Mouse (Mus musculus) forebrain, embryonic 13.5 days (tissue): ENCODE measurements around the gene Pex10. TPM values are rescaled to one million over a fixed set of nuclear protein-coding genes. Genes with fewer than 3 reads are reported as not detected.
A peak's percentile ranks its signal among the peaks of the same experiment; 100 is the strongest.

Experiments
- ATAC-seq: fragments of 200-750 bp; cut with Nextera tagmentation; 2 replicates; pipeline ENCODE4 v1.8.0; 2017
- H3K27ac ChIP-seq: fragments of 300-500 bp; sonication (generic); 2 replicates; pipeline ENCODE4 v1.5.1; 2015; ENCODE audit warnings: inconsistent platforms, mild to moderate bottlenecking, moderate library complexity
- H3K27me3 ChIP-seq: fragments of 300-500 bp; sonication (generic); 2 replicates; pipeline ENCODE4 v1.6.1; 2015; ENCODE audit warnings: mild to moderate bottlenecking, inconsistent platforms
- H3K36me3 ChIP-seq: fragments of 300-500 bp; sonication (generic); 2 replicates; pipeline ENCODE4 v1.6.1; 2015; ENCODE audit warnings: mild to moderate bottlenecking, inconsistent platforms; ENCODE audit not compliant: poor library complexity, severe bottlenecking
- H3K4me1 ChIP-seq: fragments of 300-500 bp; sonication (generic); 2 replicates; pipeline ENCODE4 v1.6.1; 2015; ENCODE audit warnings: inconsistent platforms
- H3K4me2 ChIP-seq: fragments of 300-500 bp; sonication (generic); 2 replicates; pipeline ENCODE4 v1.6.1; 2015; ENCODE audit warnings: inconsistent platforms, mild to moderate bottlenecking, moderate library complexity
- H3K4me3 ChIP-seq: fragments of 300-500 bp; sonication (generic); 2 replicates; pipeline ENCODE4 v1.5.1; 2015; ENCODE audit warnings: mild to moderate bottlenecking, inconsistent platforms
- H3K9ac ChIP-seq: fragments of 300-500 bp; sonication (generic); 2 replicates; pipeline ENCODE4 v1.6.1; 2015; ENCODE audit warnings: mild to moderate bottlenecking, inconsistent platforms
- H3K9me3 ChIP-seq: fragments of 300-500 bp; sonication (generic); replicated peaks from 2 replicates; pipeline ENCODE4 v1.6.1; 2016; ENCODE audit warnings: inconsistent platforms
- WGBS: fragments of 180-500 bp; shearing (Covaris S2); methylation state at CpG from one replicate; pipeline ENCODE4 v1.1.7; 2015; 5-methylcytosine and 5-hydroxymethylcytosine counted together
- polyA plus RNA-seq: library from polyadenylated mRNA; unstranded; fragments of >200 nt; fragmentation: Nextera tagmentation; extraction: Ambion mirVana; gene quantifications from 2 replicates; pipeline ENCODE4 v1.2.1, GENCODE M21; 2015

Pex10 gene
- polyA plus RNA-seq, 1 experiment from 2014 or later, result 18.5 TPM

- WGBS, result 92% methylated on average over 7 of the region's 7 CpGs
- Histone ChIP-seq H3K9ac (peak overlapping the region; percentile 38), H3K4me2 (0 out of 2 replicates have a peak overlapping the region, but pooled peaks have one; percentile 94), H3K27ac (no peak overlapping the region), H3K4me3 (no peak overlapping the region), H3K9me3 (no peaks in the 10 kb centered on the region), H3K4me1 (peaks cover 29% of the 10 kb centered on the region), H3K36me3 (peaks cover 34% of the 10 kb centered on the region), H3K27me3 (no peaks in the 10 kb centered on the region)
- no peak for ATAC-seq
Observed at GRCm38 (mm10) chr4:155084351-155084750, 17.5 kb downstream of the Pex10 start.

GRCm38 (mm10) chr4:155085206-155086107 is 18.6 kb downstream of the Pex10 start:
- Histone ChIP-seq H3K36me3 (peaks cover 23% of the 10 kb centered on the region), H3K9ac (peak overlapping the region; percentile 90), H3K4me3 (peak overlapping the region; percentile 89), H3K27ac (peak overlapping the region; percentile 89), H3K4me1 (peaks cover 29% of the 10 kb centered on the region), H3K9me3 (no peaks in the 10 kb centered on the region), H3K27me3 (no peaks in the 10 kb centered on the region), H3K4me2 (peak overlapping the region; percentile 94)
- no peak for ATAC-seq
- WGBS, result 7% methylated on average over 35 of the region's 35 CpGs

GRCm38 (mm10) chr4:155086108-155087024 is 19.6 kb downstream of the Pex10 start, which contains the start of the genes Rer1 and Morn1:
TSS of gene Rer1 (minus strand) at chr4:155086382.
TSS of gene Morn1 (plus strand) at chr4:155086577.
- Histone ChIP-seq H3K36me3 (peaks cover 21% of the 10 kb centered on the region), H3K9me3 (no peaks in the 10 kb centered on the region), H3K4me3 (peak within 1 kb of the TSS; percentile 89), H3K4me1 (peaks cover 29% of the 10 kb centered on the region), H3K4me2 (peak within 1 kb of the TSS; percentile 96), H3K9ac (peak within 1 kb of the TSS; percentile 90), H3K27me3 (no peaks in the 10 kb centered on the region), H3K27ac (peak within 1 kb of the TSS; percentile 89)
- ATAC-seq, result peak; percentile 97
- under 1% methylated on average over 83 of the region's 85 CpGs for WGBS

- Histone ChIP-seq H3K36me3 (peaks cover 5% of the 10 kb centered on the region; the same call in 1 of the 2 replicates), H3K27ac (no peak overlapping the region), H3K27me3 (no peaks in the 10 kb centered on the region), H3K9ac (no peak overlapping the region), H3K4me2 (no peak overlapping the region), H3K4me1 (peaks cover 22% of the 10 kb centered on the region), H3K9me3 (no peaks in the 10 kb centered on the region), H3K4me3 (no peak overlapping the region)
- 90% methylated on average over 5 of the region's 5 CpGs for WGBS
- no peak for ATAC-seq
Observed at GRCm38 (mm10) chr4:155089241-155089640, 22.4 kb downstream of the Pex10 start.

GRCm38 (mm10) chr4:155090147-155090546 is 23.3 kb downstream of the Pex10 start:
- no peak overlapping the region for H3K9ac ChIP-seq
- ATAC-seq, result no peak
- WGBS, result 95% methylated on average over 4 of the region's 4 CpGs
- no peak overlapping the region for H3K27ac ChIP-seq
- H3K4me1 ChIP-seq, result peaks cover 13% of the 10 kb centered on the region
- peaks cover 5% of the 10 kb centered on the region; the same call in 1 of the 2 replicates for H3K36me3 ChIP-seq
- H3K4me2 ChIP-seq, result no peak overlapping the region
- H3K4me3 ChIP-seq, result no peak overlapping the region
- no peaks in the 10 kb centered on the region for H3K27me3 ChIP-seq
- no peaks in the 10 kb centered on the region for H3K9me3 ChIP-seq

GRCm38 (mm10) chr4:155090688-155091449 is 24.1 kb downstream of the Pex10 start:
- no peak for ATAC-seq
- H3K4me1 ChIP-seq, result peaks cover 12% of the 10 kb centered on the region
- H3K4me3 ChIP-seq, result no peak overlapping the region
- H3K9ac ChIP-seq, result no peak overlapping the region
- 93% methylated on average over 13 of the region's 13 CpGs for WGBS
- H3K36me3 ChIP-seq, result peaks cover 5% of the 10 kb centered on the region; the same call in 1 of the 2 replicates
- H3K9me3 ChIP-seq, result no peaks in the 10 kb centered on the region
- no peaks in the 10 kb centered on the region for H3K27me3 ChIP-seq
- H3K4me2 ChIP-seq, result no peak overlapping the region
- H3K27ac ChIP-seq, result no peak overlapping the region

GRCm38 (mm10) chr4:155092718-155093430 is 26.1 kb downstream of the Pex10 start:
- Histone ChIP-seq H3K27me3 (no peaks in the 10 kb centered on the region), H3K4me1 (0 out of 2 replicates have a peak, but pooled peaks cover 3% of the 10 kb centered on the region), H3K9me3 (no peaks in the 10 kb centered on the region), H3K36me3 (peaks cover 5% of the 10 kb centered on the region; the same call in 1 of the 2 replicates), H3K27ac (no peak overlapping the region), H3K9ac (no peak overlapping the region), H3K4me2 (no peak overlapping the region), H3K4me3 (no peak overlapping the region)
- no peak for ATAC-seq
- 92% methylated on average over 19 of the region's 19 CpGs for WGBS

GRCm38 (mm10) chr4:155093431-155094149 is 26.8 kb downstream of the Pex10 start:
- Histone ChIP-seq H3K9me3 (no peaks in the 10 kb centered on the region), H3K4me2 (no peak overlapping the region), H3K4me1 (0 out of 2 replicates have a peak, but pooled peaks cover 3% of the 10 kb centered on the region), H3K27me3 (no peaks in the 10 kb centered on the region), H3K9ac (no peak overlapping the region), H3K36me3 (peaks cover 5% of the 10 kb centered on the region; the same call in 1 of the 2 replicates), H3K4me3 (no peak overlapping the region), H3K27ac (no peak overlapping the region)
- 87% methylated on average over 7 of the region's 7 CpGs for WGBS
- ATAC-seq, result no peak

GRCm38 (mm10) chr4:155094565-155094964 is 27.7 kb downstream of the Pex10 start:
- 79% methylated on average over 3 of the region's 3 CpGs for WGBS
- 0 out of 2 replicates have a peak, but pooled peaks cover 3% of the 10 kb centered on the region for H3K4me1 ChIP-seq
- ATAC-seq, result peak; percentile 68
- no peak overlapping the region for H3K9ac ChIP-seq
- H3K4me2 ChIP-seq, result no peak overlapping the region
- peaks cover 5% of the 10 kb centered on the region; the same call in 1 of the 2 replicates for H3K36me3 ChIP-seq
- no peak overlapping the region for H3K4me3 ChIP-seq
- no peaks in the 10 kb centered on the region for H3K9me3 ChIP-seq
- H3K27me3 ChIP-seq, result no peaks in the 10 kb centered on the region
- H3K27ac ChIP-seq, result no peak overlapping the region

GRCm38 (mm10) chr4:155095238-155095900 is 28.6 kb downstream of the Pex10 start:
- Histone ChIP-seq H3K36me3 (peaks cover 5% of the 10 kb centered on the region; the same call in 1 of the 2 replicates), H3K4me1 (peaks cover 5% of the 10 kb centered on the region), H3K27me3 (no peaks in the 10 kb centered on the region), H3K9me3 (no peaks in the 10 kb centered on the region), H3K27ac (peak overlapping the region; percentile 7; the same call in 1 of the 2 replicates), H3K9ac (peak overlapping the region; percentile 31; the same call in 1 of the 2 replicates), H3K4me2 (no peak overlapping the region), H3K4me3 (no peak overlapping the region)
- 27% methylated on average over 8 of the region's 8 CpGs for WGBS
- ATAC-seq, result peak; percentile 89
